17 mouse cellular contexts compared by ENCODE assay signal in the genomic region with DNA sequence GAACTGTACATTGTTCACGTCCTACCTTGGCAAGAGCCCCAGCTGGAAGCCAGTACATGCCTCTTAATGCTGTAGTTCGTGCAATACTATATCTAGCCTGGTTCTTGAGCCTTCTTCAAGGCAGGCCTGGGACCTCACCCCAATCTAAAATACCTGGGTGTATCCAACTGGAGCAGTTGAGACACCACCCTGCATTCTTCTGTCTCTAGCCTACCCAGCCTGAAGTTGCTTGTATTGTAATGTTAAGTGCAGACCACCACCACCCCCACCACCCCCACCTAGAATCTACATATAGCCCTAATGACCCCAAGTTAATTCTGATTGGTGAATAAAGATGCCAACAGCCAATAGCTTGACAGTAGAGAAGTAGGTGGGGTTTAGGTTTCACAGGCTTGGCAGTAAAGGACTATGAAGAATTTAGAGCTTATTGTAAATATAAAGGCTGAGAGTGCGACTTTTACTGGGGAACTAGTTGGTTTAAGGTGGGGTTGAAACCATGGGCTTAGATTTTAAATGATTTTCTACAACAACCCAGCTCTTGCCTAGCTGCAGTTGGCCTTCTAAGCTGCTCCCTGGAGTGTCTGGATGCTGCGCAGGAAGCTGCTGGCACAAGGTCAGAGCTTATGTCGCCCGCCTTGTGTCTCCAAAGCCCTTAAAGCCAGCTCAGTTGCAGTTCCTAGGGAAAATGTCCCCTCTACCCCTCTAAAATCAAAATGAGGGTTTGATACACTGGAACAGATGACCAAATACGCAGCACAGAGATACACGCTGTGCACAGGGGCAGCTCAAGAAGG.
A peak's percentile ranks its signal among the peaks of the same experiment; 100 is the strongest.
DNase-seq lines count a peak whose midpoint lies in the region; ATAC-seq and TF ChIP-seq lines count a peak whose summit lies in the region.
"Had no signal": no experiment of that assay in that cellular context is flagged by ENCODE, and none has a peak within 500 bp of the region (broad histone marks: within the 10 kb centered on the region; RNA-seq: fewer than 3 reads in every experiment).

No protein-coding gene starts in this region.

- H3K9me3 ChIP-seq in embryonic facial prominence, embryonic 13.5 days: no peaks in the 10 kb centered on the region
- H3K9me3 ChIP-seq in stomach, embryonic 14.5 days (ENCODE audit: control insufficient read depth, low read depth, low read length): no peaks in the 10 kb centered on the region
- H3K9me3 ChIP-seq: forebrain, embryonic 15.5 days; midbrain, embryonic 10.5 days; neural tube, embryonic 12.5 days had no signal

- no peak overlapping the region for H3K9ac ChIP-seq in embryonic facial prominence, embryonic 13.5 days
- no peak overlapping the region for H3K9ac ChIP-seq in stomach, embryonic 14.5 days (replicated peaks; ENCODE audit: low read depth, low read length)
- H3K9ac ChIP-seq: forebrain, embryonic 15.5 days; neural tube, embryonic 12.5 days had no signal

- DNase-seq in cerebellum, postnatal 36 days: peak; percentile 16 to 30
- no peak for DNase-seq in cerebellum, postnatal 4 days (ENCODE audit: low spot score in 2 of 2)
- DNase-seq in ES-CJ7 (ENCODE audit: low read depth, low spot score): peak; percentile 99
- DNase-seq in thymus, adult 2 months: no peak
- DNase-seq in right cerebral cortex, postnatal 4 days: no peak
- DNase-seq in heart, adult 8-10 months (ENCODE audit: low spot score): no peak
- DNase-seq: gastrocnemius, adult 2 months; kidney, adult 18-20 months; kidney, postnatal 14 days; right cerebral cortex, postnatal 14 days had no signal

- H3K36me3 ChIP-seq in embryonic facial prominence, embryonic 13.5 days: no peaks in the 10 kb centered on the region
- no peaks in the 10 kb centered on the region for H3K36me3 ChIP-seq in stomach, embryonic 14.5 days (ENCODE audit: control insufficient read depth, insufficient read depth, low read length)
- no peaks in the 10 kb centered on the region for H3K36me3 ChIP-seq in thymus, adult 2 months (ENCODE audit: control insufficient read depth, insufficient read depth, low read length)
- H3K36me3 ChIP-seq: forebrain, embryonic 15.5 days; midbrain, embryonic 10.5 days; neural tube, embryonic 12.5 days had no signal

- peaks cover 15% of the 10 kb centered on the region; the same call in 1 of the 2 replicates for H3K4me1 ChIP-seq in embryonic facial prominence, embryonic 13.5 days
- H3K4me1 ChIP-seq in stomach, embryonic 14.5 days (ENCODE audit: control insufficient read depth, insufficient read depth, low read length): peaks cover 3% of the 10 kb centered on the region; the same call in 1 of the 2 replicates
- no peaks in the 10 kb centered on the region for H3K4me1 ChIP-seq in thymus, adult 2 months (replicated peaks; ENCODE audit: control insufficient read depth, insufficient read depth, low read length)

- no peak for ATAC-seq in embryonic facial prominence, embryonic 13.5 days (ENCODE audit: insufficient number of reproducible peaks, insufficient read depth, low FRiP score, low TSS enrichment, low read depth)
- no peak for ATAC-seq in stomach, embryonic 14.5 days (ENCODE audit: insufficient number of reproducible peaks, insufficient read depth, low FRiP score, low read depth)
- ATAC-seq: forebrain, embryonic 15.5 days; hindbrain, postnatal 0 days had no signal

- H3K4me2 ChIP-seq in embryonic facial prominence, embryonic 13.5 days: no peak overlapping the region
- H3K4me2 ChIP-seq in stomach, embryonic 14.5 days (replicated peaks; ENCODE audit: low read depth, low read length): no peak overlapping the region
- H3K4me2 ChIP-seq: forebrain, embryonic 15.5 days; liver, embryonic 11.5 days; neural tube, embryonic 12.5 days had no signal

- no peak overlapping the region for H3K4me3 ChIP-seq in embryonic facial prominence, embryonic 13.5 days
- no peak overlapping the region for H3K4me3 ChIP-seq in stomach, embryonic 14.5 days (ENCODE audit: low read depth, low read length)
- no peak overlapping the region for H3K4me3 ChIP-seq in thymus, adult 2 months (ENCODE audit: control insufficient read depth, insufficient read depth, low read length)
- H3K4me3 ChIP-seq: forebrain, embryonic 15.5 days; gastrocnemius, adult 2 months; midbrain, embryonic 10.5 days; neural tube, embryonic 12.5 days had no signal

- TF ChIP-seq CTCF in thymus, adult 2 months (IDR thresholded peaks at IDR 0.05; ENCODE audit: borderline replicate concordance, control insufficient read depth, extremely low read depth, insufficient read depth, low read length, poor library complexity): no peak

- no peaks in the 10 kb centered on the region for H3K27me3 ChIP-seq in embryonic facial prominence, embryonic 13.5 days
- H3K27me3 ChIP-seq in stomach, embryonic 14.5 days (ENCODE audit: control insufficient read depth, insufficient read depth, low read length): no peaks in the 10 kb centered on the region
- no peaks in the 10 kb centered on the region for H3K27me3 ChIP-seq in thymus, adult 2 months (ENCODE audit: control insufficient read depth, insufficient read depth, low read length)
- H3K27me3 ChIP-seq: forebrain, embryonic 15.5 days; neural tube, embryonic 12.5 days had no signal

- H3K27ac ChIP-seq in embryonic facial prominence, embryonic 13.5 days: peak overlapping the region; percentile 68; the same call in 1 of the 2 replicates
- H3K27ac ChIP-seq in stomach, embryonic 14.5 days (ENCODE audit: low read length): peak overlapping the region; percentile 40; the same call in 1 of the 2 replicates
- no peak overlapping the region for H3K27ac ChIP-seq in thymus, adult 2 months (ENCODE audit: control insufficient read depth, insufficient read depth, low read length)
- H3K27ac ChIP-seq: forebrain, embryonic 15.5 days; gastrocnemius, adult 2 months; hindbrain, postnatal 0 days; midbrain, embryonic 10.5 days; neural tube, embryonic 12.5 days had no signal

- WGBS in embryonic facial prominence, embryonic 13.5 days: 65% methylated on average over 8 of the region's 8 CpGs
- 60% methylated on average over 8 of the region's 8 CpGs for WGBS in stomach, embryonic 14.5 days
- WGBS in thymus, adult 2 months: 90% methylated on average over 8 of the region's 8 CpGs

- no peak for TF ChIP-seq POLR2A in thymus, adult 2 months (IDR thresholded peaks at IDR 0.05; ENCODE audit: control insufficient read depth, extremely low read depth, insufficient read depth, low read length, poor library complexity)

Comparison
In these comparisons a context has a peak if more than half of its experiments do, and no peak if none do; other contexts are left out.
1. DNase-seq: peak in cerebellum, postnatal 36 days (2 of 2) and ES-CJ7 (single experiment); none in cerebellum, postnatal 4 days (0 of 2), thymus, adult 2 months (single experiment), right cerebral cortex, postnatal 4 days (single experiment) and heart, adult 8-10 months (single experiment).